Mouse (Mus musculus) CH12.LX (cell line): ENCODE measurements around the gene Dkk1. TPM values are rescaled to one million over a fixed set of nuclear protein-coding genes. Genes with fewer than 3 reads are reported as not detected.

Experiments
- DNase-seq: peaks from one replicate; pipeline ENCODE4 v3.0.0-alpha.2; 2013; ENCODE audit errors: extremely low read depth
- H3K27ac ChIP-seq: 2 replicates; pipeline ENCODE4 v1.5.1; 2012; ENCODE audit warnings: low read depth, mild to moderate bottlenecking, control low read depth, moderate library complexity; ENCODE audit not compliant: insufficient read depth
- H3K27me3 ChIP-seq: replicated peaks from 2 replicates; pipeline ENCODE3; 2012; ENCODE audit warnings: inconsistent platforms
- H3K36me3 ChIP-seq, 2 experiments: replicated peaks in 1 of 2; 2 replicates each; pipeline versions ENCODE3 to v1.6.1; 2012; ENCODE audit warnings: inconsistent platforms in 1 of 2, low read length in 1 of 2, mild to moderate bottlenecking in 1 of 2, mixed read lengths in 1 of 2, moderate library complexity in 1 of 2; ENCODE audit not compliant: control insufficient read depth in 1 of 2, insufficient read depth in 1 of 2
- H3K4me1 ChIP-seq, 2 experiments: 2 replicates each; pipeline ENCODE4 v1.6.1; 2012; ENCODE audit warnings: inconsistent platforms in 1 of 2, moderate library complexity in 1 of 2; ENCODE audit not compliant: insufficient read depth in 2 of 2, control insufficient read depth in 1 of 2
- H3K4me2 ChIP-seq: 2 replicates; pipeline ENCODE4 v1.6.1; 2012; ENCODE audit warnings: low read depth, mild to moderate bottlenecking, control low read depth; ENCODE audit not compliant: poor library complexity, insufficient read depth, severe bottlenecking
- H3K4me3 ChIP-seq, 3 experiments: fragments of 150-350 bp in 1 of 3; sonication (generic) in 1 of 3; replicated peaks in 1 of 3; 2 replicates each; pipeline versions ENCODE3 to v1.5.1; 2011 to 2012; ENCODE audit warnings: low read depth in 2 of 3, low read length in 2 of 3, mild to moderate bottlenecking in 2 of 3, moderate library complexity in 2 of 3, control low read depth in 1 of 3, improper control_type of control experiment in 1 of 3, inconsistent platforms in 1 of 3, mixed read lengths in 1 of 3; ENCODE audit not compliant: poor library complexity in 1 of 3
- H3K79me2 ChIP-seq: replicated peaks from 2 replicates; pipeline ENCODE4 v1.6.1; 2012; ENCODE audit warnings: mild to moderate bottlenecking, moderate library complexity; ENCODE audit not compliant: control insufficient read depth, poor library complexity, insufficient read depth, severe bottlenecking; ENCODE audit errors: extremely low read depth
- H3K9ac ChIP-seq: 2 replicates; pipeline ENCODE4 v1.6.1; 2012; ENCODE audit warnings: low read depth, mild to moderate bottlenecking, control low read depth, moderate library complexity; ENCODE audit not compliant: insufficient read depth
- H3K9me3 ChIP-seq: replicated peaks from 2 replicates; pipeline ENCODE3; 2012; ENCODE audit warnings: low read length, inconsistent platforms, mixed read lengths
- BHLHE40 ChIP-seq: IDR thresholded peaks from 2 replicates; pipeline ENCODE4 v1.6.1; 2011; ENCODE audit warnings: mild to moderate bottlenecking, low read depth, low read length, improper control_type of control experiment
- CHD2 ChIP-seq: IDR thresholded peaks from 2 replicates; pipeline ENCODE4 v1.6.1; 2011; ENCODE audit warnings: low read length, improper control_type of control experiment
- CTCF ChIP-seq, 2 experiments: IDR thresholded peaks in 1 of 2; conservative IDR thresholded peaks in 1 of 2; 2 replicates each; pipeline ENCODE4 v1.5.1; 2011 to 2012; ENCODE audit warnings: low read depth in 2 of 2, low read length in 2 of 2, improper control_type of control experiment in 1 of 2, inconsistent platforms in 1 of 2, mild to moderate bottlenecking in 1 of 2, moderate library complexity in 1 of 2
- ELF1 ChIP-seq: IDR thresholded peaks from 2 replicates; pipeline ENCODE4 v1.6.1; 2014; ENCODE audit warnings: low read depth, mild to moderate bottlenecking, inconsistent platforms, low read length, improper control_type of control experiment
- EP300 ChIP-seq: IDR thresholded peaks from 2 replicates; pipeline ENCODE4 v1.6.1; 2011; ENCODE audit warnings: low read length, improper control_type of control experiment
- ETS1 ChIP-seq: conservative IDR thresholded peaks from 2 replicates; pipeline ENCODE4 v1.6.1; 2012; ENCODE audit warnings: low read depth, mild to moderate bottlenecking, inconsistent platforms, low read length, improper control_type of control experiment, moderate library complexity
- IRF4 ChIP-seq: IDR thresholded peaks from 2 replicates; pipeline ENCODE4 v1.6.1; 2014; ENCODE audit warnings: low read depth, mild to moderate bottlenecking, inconsistent platforms, low read length, improper control_type of control experiment
- JUN ChIP-seq: IDR thresholded peaks from 2 replicates; pipeline ENCODE4 v1.6.1; 2011; ENCODE audit warnings: low read depth, mild to moderate bottlenecking, low read length, improper control_type of control experiment, moderate library complexity; ENCODE audit not compliant: insufficient read depth
- KAT2A ChIP-seq: IDR thresholded peaks from 2 replicates; pipeline ENCODE4 v1.6.1; 2012; ENCODE audit warnings: low read length, improper control_type of control experiment, inconsistent platforms; ENCODE audit not compliant: insufficient replicate concordance
- MAFK ChIP-seq: IDR thresholded peaks from 2 replicates; pipeline ENCODE4 v1.6.1; 2011; ENCODE audit warnings: low read length, improper control_type of control experiment; ENCODE audit not compliant: insufficient replicate concordance
- MAX ChIP-seq: IDR thresholded peaks from 2 replicates; pipeline ENCODE4 v1.6.1; 2011; ENCODE audit warnings: low read length, improper control_type of control experiment
- MAZ ChIP-seq: IDR thresholded peaks from 2 replicates; pipeline ENCODE4 v1.6.1; 2012; ENCODE audit warnings: low read depth, mild to moderate bottlenecking, inconsistent platforms, low read length, improper control_type of control experiment, moderate library complexity
- MXI1 ChIP-seq: IDR thresholded peaks from 2 replicates; pipeline ENCODE4 v1.6.1; 2011; ENCODE audit warnings: mild to moderate bottlenecking, low read depth, low read length, improper control_type of control experiment
- NELFE ChIP-seq: IDR thresholded peaks from 2 replicates; pipeline ENCODE4 v1.6.1; 2011; ENCODE audit warnings: low read depth, low read length, improper control_type of control experiment
- NRF1 ChIP-seq: IDR thresholded peaks from 2 replicates; pipeline ENCODE4 v1.6.1; 2014; ENCODE audit warnings: low read depth, mild to moderate bottlenecking, inconsistent platforms, low read length, improper control_type of control experiment, moderate library complexity
- RAD21 ChIP-seq: IDR thresholded peaks from 2 replicates; pipeline ENCODE4 v1.6.1; 2011; ENCODE audit warnings: low read depth, mild to moderate bottlenecking, low read length, improper control_type of control experiment, moderate library complexity
- RCOR1 ChIP-seq: conservative IDR thresholded peaks from 2 replicates; pipeline ENCODE4 v1.6.1; 2012; ENCODE audit warnings: low read depth, mild to moderate bottlenecking, inconsistent platforms, low read length, improper control_type of control experiment
- SIN3A ChIP-seq: IDR thresholded peaks from 2 replicates; pipeline ENCODE4 v1.6.1; 2012; ENCODE audit warnings: low read length, improper control_type of control experiment, inconsistent platforms
- SMC3 ChIP-seq: IDR thresholded peaks from 2 replicates; pipeline ENCODE4 v1.6.1; 2011; ENCODE audit warnings: low read depth, low read length, improper control_type of control experiment
- TBP ChIP-seq: conservative IDR thresholded peaks from 2 replicates; pipeline ENCODE4 v1.6.1; 2011; ENCODE audit warnings: low read depth, low read length, improper control_type of control experiment
- USF1 ChIP-seq: IDR thresholded peaks from 2 replicates; pipeline ENCODE4 v1.6.1; 2014; ENCODE audit warnings: low read depth, mild to moderate bottlenecking, inconsistent platforms, low read length, improper control_type of control experiment
- ZC3H11A ChIP-seq: IDR thresholded peaks from 2 replicates; pipeline ENCODE4 v1.6.1; 2012; ENCODE audit warnings: low read depth, mild to moderate bottlenecking, inconsistent platforms, low read length, improper control_type of control experiment
- ZKSCAN1 ChIP-seq: IDR thresholded peaks from 2 replicates; pipeline ENCODE4 v1.6.1; 2012; ENCODE audit warnings: low read depth, inconsistent platforms, low read length, improper control_type of control experiment, borderline replicate concordance
- ZNF384 ChIP-seq: IDR thresholded peaks from 2 replicates; pipeline ENCODE4 v1.6.1; 2012; ENCODE audit warnings: low read depth, low read length, improper control_type of control experiment, inconsistent platforms
- dilution Hi-C: fragments of 300-500 bp; cut with MboI; formaldehyde crosslinking; loops from 2 replicates; pipeline ENCODE4 v1.14.3; 2020; ENCODE audit warnings: low sequenced_read_pairs; ENCODE audit not compliant: extremely low pct_unique_long_range_greater_than_20kb, extremely low pct_ligation_motif_present
- in situ Hi-C: fragments of 300-500 bp; cut with MboI; formaldehyde crosslinking; loops from 3 replicates; pipeline ENCODE4 v1.14.3; 2019; ENCODE audit warnings: low sequenced_read_pairs, low pct_ligation_motif_present, low pct_unique_long_range_greater_than_20kb, mixed read lengths
- polyA plus RNA-seq: library from polyadenylated mRNA; unstranded; fragments of >175 nt; gene quantifications from 2 replicates; pipeline ENCODE4 v1.2.1, GENCODE M21; 2012; ENCODE audit warnings: low read depth; ENCODE audit not compliant: insufficient read length
- total RNA-seq, 2 experiments: library from RNA; depleted of rRNA; stranded (reverse); fragments of 300-350 nt in 1 of 2; fragments of >200 nt in 1 of 2; gene quantifications; 2 replicates each; pipeline ENCODE4 v1.2.3; 2012 to 2014

The Dkk1 gene
- total and polyA plus RNA-seq, 3 experiments = not detected

- Histone ChIP-seq H3K9ac (no peak overlapping the region), H3K27me3 (no peaks in the 10 kb centered on the region), H3K79me2 (no peaks in the 10 kb centered on the region), H3K9me3 (no peaks in the 10 kb centered on the region), H3K36me3 (no peaks in the 10 kb centered on the region), H3K27ac (no peak overlapping the region), H3K4me1 (peaks cover 0 to 5% of the 10 kb centered on the region in 2 experiments; a peak in 2 of 4 replicates), H3K4me3 (no peak overlapping the region), H3K4me2 (no peak overlapping the region)
- TF ChIP-seq RCOR1 (no peak), MAX (no peak)
- in situ Hi-C loops (no loop called here), dilution Hi-C loops (no loop called here)
- DNase-seq = no peak
Measured at GRCm38 (mm10) chr19:30563876-30564275, 14.4 kb upstream of the Dkk1 start.

GRCm38 (mm10) chr19:30558024-30558423 lies 8.6 kb upstream of the Dkk1 start:
- in situ Hi-C loops = loop anchor here (10.0 kb wide), 1 partner anchor 323 kb away; the partner anchor contains the start of gene Mbl2
- Histone ChIP-seq H3K4me3 (no peak overlapping the region), H3K4me2 (no peak overlapping the region), H3K36me3 (no peaks in the 10 kb centered on the region), H3K9ac (no peak overlapping the region), H3K27me3 (no peaks in the 10 kb centered on the region), H3K9me3 (no peaks in the 10 kb centered on the region), H3K79me2 (no peaks in the 10 kb centered on the region), H3K4me1 (peaks cover 0 to 5% of the 10 kb centered on the region in 2 experiments; a peak in 1 of 4 replicates), H3K27ac (no peak overlapping the region)
- no peak for DNase-seq
- dilution Hi-C loops = no loop called here
- no peak for TF ChIP-seq RAD21

GRCm38 (mm10) chr19:30554467-30554881 lies 5.0 kb upstream of the Dkk1 start:
- in situ Hi-C loops = loop anchor here (10.0 kb wide), 1 partner anchor 320 kb away; the partner anchor contains the start of gene Mbl2

More at GRCm38 (mm10) chr19:30554467-30554881, 5.0 kb upstream of the Dkk1 start:
- Histone ChIP-seq H3K4me3 (no peak overlapping the region), H3K9ac (no peak overlapping the region), H3K27me3 (no peaks in the 10 kb centered on the region), H3K79me2 (no peaks in the 10 kb centered on the region), H3K36me3 (no peaks in the 10 kb centered on the region), H3K4me1 (no peaks in the 10 kb centered on the region), H3K9me3 (no peaks in the 10 kb centered on the region), H3K4me2 (peak overlapping the region; percentile 45; the same call in 1 of the 2 replicates), H3K27ac (no peak overlapping the region)
- dilution Hi-C loops = no loop called here
- peak; percentile 53 for DNase-seq
- TF ChIP-seq SMC3 (peak; percentile 91), TBP (no peak), MAZ (no peak), NRF1 (no peak), CHD2 (no peak), JUN (no peak), RCOR1 (no peak), ETS1 (no peak), EP300 (no peak), KAT2A (no peak), BHLHE40 (no peak), USF1 (no peak), IRF4 (no peak), ELF1 (no peak), NELFE (peak; percentile 28; the same call in 1 of the 2 replicates), RAD21 (peak; percentile 90), CTCF (conservative IDR thresholded peaks at IDR 0.05 in 1 of 2, IDR thresholded peaks at IDR 0.05 in 1 of 2; ENCODE audit: low read depth in 2 of 2, low read length in 2 of 2) (peak; percentile 59 to 91), MAFK (no peak), SIN3A (no peak), ZC3H11A (peak; percentile 80), MXI1 (no peak), ZKSCAN1 (no peak), ZNF384 (peak; percentile 48)
